ENCODE assay signal across 1 mouse cellular context in genomic region chr3:152228843-152229242, GRCm38 (mm10).
A peak's percentile ranks its signal among the peaks of the same experiment; 100 is the strongest.
TF ChIP-seq lines count a peak whose summit lies in the region.

No protein-coding gene starts in this region.

TF ChIP-seq in MEL, 35 proteins besides CTCF, POLR2A, EP300 and RAD21:
- no peak for TF ChIP-seq UBTF (IDR thresholded peaks at IDR 0.05; ENCODE audit: borderline replicate concordance, insufficient read depth, low read depth, low read length)
- no peak for TF ChIP-seq NELFE (IDR thresholded peaks at IDR 0.05; ENCODE audit: low read depth, low read length)
- no peak for TF ChIP-seq MAX (IDR thresholded peaks at IDR 0.05; ENCODE audit: low read length)
- TF ChIP-seq MAFK (IDR thresholded peaks at IDR 0.05; ENCODE audit: borderline replicate concordance, low read depth, low read length) = no peak
- TF ChIP-seq TCF12 (IDR thresholded peaks at IDR 0.05; ENCODE audit: low read depth, low read length) = peak; percentile 69; the same call in 1 of the 2 replicates
- TF ChIP-seq MYC (IDR thresholded peaks at IDR 0.05; ENCODE audit: low read depth, low read length) = no peak
- no peak for TF ChIP-seq MAZ (IDR thresholded peaks at IDR 0.05; ENCODE audit: low read depth, low read length)
- no peak for TF ChIP-seq CHD2 (IDR thresholded peaks at IDR 0.05; ENCODE audit: low read length)
- peak; percentile 53 for TF ChIP-seq GATA1 (IDR thresholded peaks at IDR 0.05; ENCODE audit: low read depth, low read length)
- TF ChIP-seq ETS1 (IDR thresholded peaks at IDR 0.05; ENCODE audit: low read depth, low read length) = no peak
- TF ChIP-seq TBP (IDR thresholded peaks at IDR 0.05; ENCODE audit: low read depth, low read length) = no peak
- no peak for TF ChIP-seq MEF2A (IDR thresholded peaks at IDR 0.05; ENCODE audit: extremely low read depth, insufficient replicate concordance, low read depth, low read length, poor library complexity, severe bottlenecking)
